Mouse (Mus musculus): ENCODE results near the gene Cyp21a1. TPM values are rescaled to one million over a fixed set of nuclear protein-coding genes. Genes with fewer than 3 reads are reported as not detected.
"Not testable (repeated sequence)": the region's sequence is repeated elsewhere in the genome, so short reads cannot be mapped to it uniquely, and the experiment has no call there.

The Cyp21a1 gene
- polyA plus RNA-seq, 1 experiment from 2014 or later: 4.9 TPM

DNA sequence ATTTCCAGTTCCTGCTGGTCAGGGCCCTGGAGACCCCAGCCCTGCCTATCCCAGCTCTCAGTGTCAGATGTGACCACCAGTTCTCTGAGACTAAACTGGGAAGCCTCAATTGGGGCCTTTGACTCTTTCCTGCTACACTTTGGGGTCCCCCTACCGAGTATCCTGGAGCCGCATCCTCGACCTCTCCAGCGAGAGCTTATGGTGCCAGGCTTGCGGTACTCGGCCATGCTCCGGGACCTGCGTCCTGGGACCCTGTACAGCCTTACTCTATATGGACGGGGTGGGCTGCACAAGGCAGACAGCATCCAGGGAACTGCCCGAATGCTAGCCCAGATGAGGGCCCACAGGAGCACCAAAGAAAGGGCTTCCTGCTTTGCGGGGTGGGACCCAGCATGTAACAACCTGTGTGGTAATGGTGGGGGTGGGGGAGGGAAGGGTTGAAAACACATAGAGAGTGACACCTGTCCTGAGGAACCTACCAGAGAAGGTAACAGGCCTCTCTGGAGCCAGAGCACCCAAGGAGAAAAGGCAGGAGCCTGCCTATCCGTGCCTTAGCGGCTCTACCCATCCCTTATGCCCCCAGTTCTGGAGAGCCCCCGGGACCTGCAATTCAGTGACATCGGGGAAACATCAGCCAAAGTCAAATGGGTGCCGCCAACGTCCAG is 5.4 kb downstream of the Cyp21a1 start:
- Histone ChIP-seq H3K27me3 (ENCODE audit: control insufficient read depth, insufficient read depth, low read depth, low read length) (no peaks in the 10 kb centered on the region), H3K4me1 (ENCODE audit: control insufficient read depth, low read depth, low read length) (no peaks in the 10 kb centered on the region), H3K9me3 (replicated peaks; ENCODE audit: control insufficient read depth, low read length) (no peaks in the 10 kb centered on the region), H3K36me3 (ENCODE audit: control insufficient read depth, insufficient read depth) (no peaks in the 10 kb centered on the region), H3K4me2 (ENCODE audit: low read depth, low read length) (no peak overlapping the region), H3K27ac (ENCODE audit: low read length) (no peak overlapping the region), H3K9ac (ENCODE audit: low read depth, low read length) (no peak overlapping the region), H3K4me3 (ENCODE audit: low read depth, low read length) (no peak overlapping the region)
- ATAC-seq (ENCODE audit: low read depth): no peak
- WGBS (ENCODE audit: insufficient replicate concordance): 78% methylated on average over 14 of the region's 17 CpGs

DNA sequence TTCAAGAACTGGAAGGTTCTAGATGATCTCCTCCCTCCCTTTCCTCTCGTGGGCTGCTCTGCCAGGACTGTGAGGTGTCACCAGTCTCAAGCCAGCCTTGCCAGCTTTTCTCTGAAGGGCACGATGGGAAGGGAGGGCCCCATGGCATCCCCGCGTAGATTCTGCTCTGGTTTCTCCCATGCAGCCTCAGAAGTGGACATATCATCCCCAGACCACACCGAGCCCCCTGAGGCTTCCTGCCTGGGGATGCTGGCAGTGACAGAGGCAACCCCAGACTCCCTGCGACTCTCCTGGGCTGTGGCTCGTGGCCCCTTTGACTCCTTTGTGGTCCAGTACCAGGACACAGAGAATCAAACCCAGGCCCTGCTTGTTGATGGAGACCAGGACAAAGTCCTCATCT is 6.3 kb downstream of the Cyp21a1 start:
- H3K4me3 ChIP-seq (ENCODE audit: low read depth, low read length); H3K4me1 ChIP-seq (ENCODE audit: control insufficient read depth, low read depth, low read length); H3K27me3 ChIP-seq (ENCODE audit: control insufficient read depth, insufficient read depth, low read depth, low read length); H3K36me3 ChIP-seq (ENCODE audit: control insufficient read depth, insufficient read depth); H3K27ac ChIP-seq (ENCODE audit: low read length); H3K9me3 ChIP-seq (replicated peaks; ENCODE audit: control insufficient read depth, low read length); H3K4me2 ChIP-seq (ENCODE audit: low read depth, low read length); H3K9ac ChIP-seq (ENCODE audit: low read depth, low read length); ATAC-seq (ENCODE audit: low read depth): not testable (repeated sequence)
- 63% methylated on average over 7 of the region's 7 CpGs for WGBS (ENCODE audit: insufficient replicate concordance)

DNA sequence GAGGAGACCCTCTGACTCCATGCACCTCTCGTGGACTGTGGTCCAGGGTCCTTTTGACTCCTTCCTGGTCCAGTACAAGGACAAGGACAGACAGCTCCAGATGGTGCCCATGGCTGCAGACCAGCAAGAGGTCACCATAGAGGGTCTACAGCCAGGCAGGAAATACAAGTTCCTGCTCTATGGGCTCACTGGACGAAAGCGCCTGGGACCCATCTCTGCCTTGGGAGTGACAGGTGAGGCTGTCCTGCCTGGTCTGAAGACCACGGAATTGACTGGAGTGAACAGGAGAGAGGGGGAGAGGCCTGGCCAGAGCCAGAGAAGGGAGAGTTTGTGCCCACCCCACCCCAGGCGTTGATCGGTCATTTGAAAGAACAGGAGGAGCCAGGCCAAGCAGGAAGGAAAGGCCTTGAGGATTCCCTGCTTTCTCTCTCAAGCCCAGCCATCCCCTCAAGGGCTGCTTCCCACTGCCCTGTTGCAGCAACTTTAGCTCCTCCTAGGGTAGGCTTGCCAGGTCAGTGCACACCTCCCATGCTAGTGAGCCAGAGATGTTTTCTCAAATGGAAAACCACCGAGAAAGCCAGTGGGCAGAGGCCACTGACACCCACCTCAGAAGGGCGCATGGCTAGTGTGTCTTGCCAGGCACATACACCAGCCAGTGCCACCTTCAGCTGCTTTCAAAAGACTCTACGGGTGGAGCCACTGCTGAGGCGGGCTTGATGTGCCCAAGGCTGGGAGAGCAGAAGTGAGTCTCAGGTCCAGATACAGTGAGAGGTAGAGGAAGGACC is 7.0 kb downstream of the Cyp21a1 start:
- 68% methylated on average over 10 of the region's 10 CpGs for WGBS (ENCODE audit: insufficient replicate concordance)
- H3K4me2 ChIP-seq (ENCODE audit: low read depth, low read length); H3K9me3 ChIP-seq (replicated peaks; ENCODE audit: control insufficient read depth, low read length); H3K27me3 ChIP-seq (ENCODE audit: control insufficient read depth, insufficient read depth, low read depth, low read length); H3K27ac ChIP-seq (ENCODE audit: low read length); H3K36me3 ChIP-seq (ENCODE audit: control insufficient read depth, insufficient read depth); ATAC-seq (ENCODE audit: low read depth); H3K4me3 ChIP-seq (ENCODE audit: low read depth, low read length); H3K9ac ChIP-seq (ENCODE audit: low read depth, low read length); H3K4me1 ChIP-seq (ENCODE audit: control insufficient read depth, low read depth, low read length): not testable (repeated sequence)

DNA sequence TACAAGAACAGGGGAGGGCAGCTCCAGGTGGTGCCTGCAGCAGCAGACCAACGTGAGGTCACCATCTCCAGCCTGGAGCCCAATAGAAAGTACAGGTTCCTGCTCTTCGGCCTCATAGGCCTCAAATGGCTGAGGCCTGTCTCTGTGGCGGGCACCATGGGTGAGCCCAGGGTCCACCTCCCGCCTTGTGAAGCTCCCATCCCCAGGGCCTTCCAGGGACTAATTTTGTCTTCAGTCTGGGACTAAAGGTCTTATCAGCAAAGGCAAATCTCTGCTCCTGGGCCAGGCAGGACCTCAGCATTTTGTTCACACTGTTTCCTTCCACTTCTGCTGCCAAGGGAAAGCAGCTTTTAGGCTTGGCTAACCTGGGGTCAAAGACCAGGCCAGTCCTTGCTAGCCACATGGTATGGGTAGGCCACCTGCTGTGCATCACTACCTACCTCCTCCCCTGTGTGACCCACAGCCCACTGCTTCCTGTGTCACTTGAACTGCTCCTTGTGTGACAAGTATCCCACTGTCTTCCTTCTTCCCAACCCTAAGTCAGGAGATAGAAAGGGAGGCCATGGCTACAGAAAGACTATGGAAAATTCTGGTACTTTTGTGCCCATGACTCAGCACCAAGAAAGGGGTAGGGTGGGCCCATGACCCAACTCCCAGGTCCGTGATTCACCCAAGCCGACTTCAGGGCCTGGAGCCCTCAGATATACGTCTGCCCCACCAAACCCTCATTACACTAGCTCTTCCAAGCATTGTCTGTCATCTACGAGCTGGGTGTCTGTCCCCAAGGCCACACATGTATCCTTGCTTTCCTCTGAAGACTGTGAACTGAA is 7.8 kb downstream of the Cyp21a1 start:
- Histone ChIP-seq H3K4me2 (ENCODE audit: low read depth, low read length) (no peak overlapping the region), H3K27me3 (ENCODE audit: control insufficient read depth, insufficient read depth, low read depth, low read length) (no peaks in the 10 kb centered on the region), H3K4me1 (ENCODE audit: control insufficient read depth, low read depth, low read length) (no peaks in the 10 kb centered on the region), H3K36me3 (ENCODE audit: control insufficient read depth, insufficient read depth) (no peaks in the 10 kb centered on the region), H3K9me3 (replicated peaks; ENCODE audit: control insufficient read depth, low read length) (no peaks in the 10 kb centered on the region), H3K9ac (ENCODE audit: low read depth, low read length) (no peak overlapping the region), H3K27ac (ENCODE audit: low read length) (no peak overlapping the region), H3K4me3 (ENCODE audit: low read depth, low read length) (no peak overlapping the region)
- WGBS (ENCODE audit: insufficient replicate concordance): 59% methylated on average over 8 of the region's 8 CpGs
- no peak for ATAC-seq (ENCODE audit: low read depth)

GRCm38 (mm10) chr17:34795633-34796032 is 8.7 kb downstream of the Cyp21a1 start:
- no peaks in the 10 kb centered on the region for H3K36me3 ChIP-seq (ENCODE audit: control insufficient read depth, insufficient read depth)
- 56% methylated on average over 9 of the region's 9 CpGs for WGBS (ENCODE audit: insufficient replicate concordance)
- H3K9ac ChIP-seq (ENCODE audit: low read depth, low read length): no peak overlapping the region
- no peak for ATAC-seq (ENCODE audit: low read depth)
- H3K4me1 ChIP-seq (ENCODE audit: control insufficient read depth, low read depth, low read length): no peaks in the 10 kb centered on the region
- H3K27me3 ChIP-seq (ENCODE audit: control insufficient read depth, insufficient read depth, low read depth, low read length): no peaks in the 10 kb centered on the region
- no peak overlapping the region for H3K4me2 ChIP-seq (ENCODE audit: low read depth, low read length)
- H3K27ac ChIP-seq (ENCODE audit: low read length): no peak overlapping the region
- H3K9me3 ChIP-seq (replicated peaks; ENCODE audit: control insufficient read depth, low read length): no peaks in the 10 kb centered on the region
- no peak overlapping the region for H3K4me3 ChIP-seq (ENCODE audit: low read depth, low read length)

DNA sequence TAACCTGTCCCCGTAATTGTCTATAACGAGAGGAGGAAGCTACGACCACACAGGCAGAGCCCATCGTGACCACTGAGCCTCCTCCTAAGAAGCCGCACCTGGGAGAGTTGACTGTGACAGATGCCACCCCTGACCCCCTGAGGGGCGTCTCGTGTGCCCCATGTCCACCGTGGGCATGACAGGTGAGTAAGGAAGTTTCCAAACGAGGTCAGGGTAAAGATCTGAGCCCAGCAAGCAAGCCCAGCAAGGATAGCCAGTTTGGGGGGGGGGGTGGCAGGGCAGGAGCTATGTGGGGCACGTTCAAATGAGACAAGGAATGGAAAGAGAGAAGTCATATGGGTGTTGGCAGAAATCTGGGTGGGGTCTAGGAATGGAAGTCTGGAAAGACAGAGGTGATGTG is 9.3 kb downstream of the Cyp21a1 start:
- no peaks in the 10 kb centered on the region for H3K4me1 ChIP-seq (ENCODE audit: control insufficient read depth, low read depth, low read length)
- H3K4me2 ChIP-seq (ENCODE audit: low read depth, low read length): no peak overlapping the region
- no peak overlapping the region for H3K9ac ChIP-seq (ENCODE audit: low read depth, low read length)
- 60% methylated on average over 10 of the region's 10 CpGs for WGBS (ENCODE audit: insufficient replicate concordance)
- no peaks in the 10 kb centered on the region for H3K36me3 ChIP-seq (ENCODE audit: control insufficient read depth, insufficient read depth)
- no peak overlapping the region for H3K27ac ChIP-seq (ENCODE audit: low read length)
- no peaks in the 10 kb centered on the region for H3K27me3 ChIP-seq (ENCODE audit: control insufficient read depth, insufficient read depth, low read depth, low read length)
- H3K4me3 ChIP-seq (ENCODE audit: low read depth, low read length): no peak overlapping the region
- H3K9me3 ChIP-seq (replicated peaks; ENCODE audit: control insufficient read depth, low read length): no peaks in the 10 kb centered on the region
- ATAC-seq (ENCODE audit: low read depth): no peak

GRCm38 (mm10) chr17:34777680-34778325 is 26.6 kb downstream of the Cyp21a1 start:
- Histone ChIP-seq H3K4me1 (ENCODE audit: control insufficient read depth, low read depth, low read length) (no peaks in the 10 kb centered on the region), H3K4me3 (ENCODE audit: low read depth, low read length) (no peak overlapping the region), H3K27me3 (ENCODE audit: control insufficient read depth, insufficient read depth, low read depth, low read length) (no peaks in the 10 kb centered on the region), H3K27ac (ENCODE audit: low read length) (no peak overlapping the region), H3K36me3 (ENCODE audit: control insufficient read depth, insufficient read depth) (no peaks in the 10 kb centered on the region), H3K9ac (ENCODE audit: low read depth, low read length) (no peak overlapping the region), H3K9me3 (replicated peaks; ENCODE audit: control insufficient read depth, low read length) (no peaks in the 10 kb centered on the region), H3K4me2 (ENCODE audit: low read depth, low read length) (no peak overlapping the region)
- no peak for ATAC-seq (ENCODE audit: low read depth)
- WGBS (ENCODE audit: insufficient replicate concordance): 58% methylated on average over 9 of the region's 9 CpGs

DNA sequence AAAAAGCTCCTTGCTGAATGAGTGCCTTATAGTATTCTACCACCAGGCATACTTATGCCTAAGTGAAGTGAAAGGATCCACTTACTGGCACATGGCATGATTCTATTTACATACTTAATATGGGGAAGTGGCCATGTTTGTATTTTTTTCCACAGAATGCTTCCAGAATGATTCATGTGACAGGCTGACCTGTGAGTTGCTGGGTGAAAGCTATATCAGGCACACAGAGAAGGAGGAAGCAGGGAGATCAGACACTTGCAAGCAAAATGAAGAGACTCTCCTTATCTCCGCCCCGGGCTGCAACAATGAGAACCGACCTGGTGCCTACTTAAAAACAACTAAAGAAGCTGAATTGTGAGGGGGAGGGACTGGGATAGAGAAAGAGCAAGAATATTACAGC is 42.9 kb downstream of the Cyp21a1 start:
- Histone ChIP-seq H3K9ac (ENCODE audit: low read depth, low read length) (no peak overlapping the region), H3K4me1 (ENCODE audit: control insufficient read depth, low read depth, low read length) (no peaks in the 10 kb centered on the region), H3K27me3 (ENCODE audit: control insufficient read depth, insufficient read depth, low read depth, low read length) (no peaks in the 10 kb centered on the region), H3K4me3 (ENCODE audit: low read depth, low read length) (no peak overlapping the region), H3K36me3 (ENCODE audit: control insufficient read depth, insufficient read depth) (no peaks in the 10 kb centered on the region), H3K27ac (ENCODE audit: low read length) (no peak overlapping the region), H3K4me2 (ENCODE audit: low read depth, low read length) (no peak overlapping the region), H3K9me3 (replicated peaks; ENCODE audit: control insufficient read depth, low read length) (no peaks in the 10 kb centered on the region)
- WGBS (ENCODE audit: insufficient replicate concordance): 53% methylated on average over 3 of the region's 3 CpGs
- ATAC-seq (ENCODE audit: low read depth): no peak
